ENCODE assay signal across 14 mouse cellular contexts in genomic region chr8:77725406-77725805, GRCm38 (mm10). TPM values are rescaled to one million over a fixed set of nuclear protein-coding genes. Genes with fewer than 3 reads are reported as not detected.
A peak's percentile ranks its signal among the peaks of the same experiment; 100 is the strongest.
DNase-seq lines count a peak whose midpoint lies in the region; ATAC-seq and TF ChIP-seq lines count a peak whose summit lies in the region.
"Had no signal": no experiment of that assay in that cellular context is flagged by ENCODE, and none has a peak within 500 bp of the region (broad histone marks: within the 10 kb centered on the region; RNA-seq: fewer than 3 reads in every experiment).

No protein-coding gene starts in this region.

- no peak overlapping the region for H3K4me3 ChIP-seq in heart, embryonic 12.5 days
- H3K4me3 ChIP-seq in limb, embryonic 11.5 days (ENCODE audit: low read depth, low read length): no peak overlapping the region
- H3K4me3 ChIP-seq in midbrain, postnatal 0 days (ENCODE audit: low read depth, low read length): no peak overlapping the region
- H3K4me3 ChIP-seq: forebrain, embryonic 13.5 days; liver, embryonic 13.5 days; midbrain, embryonic 15.5 days; stomach, embryonic 15.5 days had no signal

- intact Hi-C loops in heart, postnatal 10 days (cut with DNase I): loop anchor here (2.0 kb wide), 1 partner anchor 95 kb away; no protein-coding TSS in a partner anchor

- peaks cover 27% of the 10 kb centered on the region for H3K4me1 ChIP-seq in heart, embryonic 12.5 days (replicated peaks)
- peaks cover 20% of the 10 kb centered on the region for H3K4me1 ChIP-seq in limb, embryonic 11.5 days (ENCODE audit: control insufficient read depth, insufficient read depth, low read length)
- H3K4me1 ChIP-seq in midbrain, postnatal 0 days (ENCODE audit: insufficient read depth, low read length): peaks cover 6% of the 10 kb centered on the region; the same call in 1 of the 2 replicates
- H3K4me1 ChIP-seq: stomach, embryonic 15.5 days had no signal

- H3K27me3 ChIP-seq in heart, embryonic 12.5 days (replicated peaks): no peaks in the 10 kb centered on the region
- H3K27me3 ChIP-seq in limb, embryonic 11.5 days (ENCODE audit: control insufficient read depth, insufficient read depth, low read length): no peaks in the 10 kb centered on the region
- H3K27me3 ChIP-seq in midbrain, postnatal 0 days (ENCODE audit: insufficient read depth, low read length): no peaks in the 10 kb centered on the region
- H3K27me3 ChIP-seq: liver, embryonic 13.5 days; midbrain, embryonic 15.5 days; stomach, embryonic 15.5 days had no signal

- no peak overlapping the region for H3K9ac ChIP-seq in heart, embryonic 12.5 days
- H3K9ac ChIP-seq in limb, embryonic 11.5 days (ENCODE audit: low read length): no peak overlapping the region
- H3K9ac ChIP-seq in midbrain, postnatal 0 days (replicated peaks; ENCODE audit: low read length, poor library complexity, severe bottlenecking): no peak overlapping the region
- H3K9ac ChIP-seq: forebrain, embryonic 13.5 days; liver, embryonic 13.5 days; midbrain, embryonic 15.5 days; stomach, embryonic 15.5 days had no signal

- no peaks in the 10 kb centered on the region for H3K36me3 ChIP-seq in heart, embryonic 12.5 days
- H3K36me3 ChIP-seq in limb, embryonic 11.5 days (ENCODE audit: control insufficient read depth, insufficient read depth, low read length): no peaks in the 10 kb centered on the region
- no peaks in the 10 kb centered on the region for H3K36me3 ChIP-seq in midbrain, postnatal 0 days (ENCODE audit: insufficient read depth, low read length)
- H3K36me3 ChIP-seq: liver, embryonic 13.5 days; midbrain, embryonic 15.5 days; stomach, embryonic 15.5 days had no signal

- 55% methylated on average over 5 of the region's 5 CpGs for WGBS in heart, embryonic 12.5 days
- WGBS in limb, embryonic 11.5 days: 57% methylated on average over 5 of the region's 5 CpGs
- WGBS in midbrain, postnatal 0 days: 77% methylated on average over 5 of the region's 5 CpGs

- no peak for ATAC-seq in heart, embryonic 12.5 days (ENCODE audit: insufficient number of reproducible peaks, low FRiP score)
- ATAC-seq in limb, embryonic 11.5 days (ENCODE audit: insufficient number of reproducible peaks, low FRiP score, low TSS enrichment, low read depth): no peak
- no peak for ATAC-seq in midbrain, postnatal 0 days (ENCODE audit: low FRiP score)
- ATAC-seq: forebrain, embryonic 13.5 days; midbrain, embryonic 15.5 days had no signal

- TF ChIP-seq CTCF in midbrain, postnatal 0 days (IDR thresholded peaks at IDR 0.05): no peak

- H3K27ac ChIP-seq in heart, embryonic 12.5 days (ENCODE audit: poor library complexity, severe bottlenecking): peak overlapping the region; percentile 98
- 0 out of 2 replicates have a peak overlapping the region, but pooled peaks have one; percentile 21 for H3K27ac ChIP-seq in limb, embryonic 11.5 days (replicated peaks; ENCODE audit: low read depth, low read length)
- no peak overlapping the region for H3K27ac ChIP-seq in midbrain, postnatal 0 days (ENCODE audit: low read depth, low read length)
- H3K27ac ChIP-seq: forebrain, embryonic 13.5 days; liver, embryonic 13.5 days; midbrain, embryonic 15.5 days had no signal

- no peaks in the 10 kb centered on the region for H3K9me3 ChIP-seq in heart, embryonic 12.5 days (replicated peaks)
- H3K9me3 ChIP-seq in limb, embryonic 11.5 days (ENCODE audit: control insufficient read depth, low read length): no peaks in the 10 kb centered on the region
- H3K9me3 ChIP-seq in midbrain, postnatal 0 days (ENCODE audit: low read length): no peaks in the 10 kb centered on the region
- H3K9me3 ChIP-seq: forebrain, embryonic 13.5 days; liver, embryonic 13.5 days; midbrain, embryonic 15.5 days; stomach, embryonic 15.5 days had no signal

- H3K4me2 ChIP-seq in heart, embryonic 12.5 days: peak overlapping the region; percentile 74
- H3K4me2 ChIP-seq in limb, embryonic 11.5 days (ENCODE audit: low read depth, severe bottlenecking): no peak overlapping the region
- H3K4me2 ChIP-seq in midbrain, postnatal 0 days (ENCODE audit: low read depth, low read length, poor library complexity, severe bottlenecking): no peak overlapping the region
- H3K4me2 ChIP-seq: forebrain, embryonic 13.5 days; midbrain, embryonic 15.5 days had no signal

- DNase-seq in heart, postnatal 10 days: no peak
- peak; percentile 14 to 40 for DNase-seq in lung, adult 18-20 months
- no peak for DNase-seq in lung, postnatal 25 days (ENCODE audit: low spot score)
- no peak for DNase-seq in limb, embryonic 11.5 days (ENCODE audit: low spot score)
- no peak for DNase-seq in cerebellum, adult 9-10 months
- no peak for DNase-seq in midbrain, postnatal 0 days (ENCODE audit: low spot score)
- DNase-seq: kidney, postnatal 4 days; liver, embryonic 13.5 days; spleen, adult 18-20 months; thymus, postnatal 36 days had no signal

RNA-seq across cellular contexts. Expression of gene Ednra, which starts 1.1 kb away (rescaled TPM):
- polyA plus RNA-seq in heart, embryonic 12.5 days (2016; fragmentation: Nextera tagmentation; extraction: Ambion mirVana): 42.0 and 45.6 TPM in 2 replicates
- 10 to 100 TPM; 57.7 to 70.6 TPM for total RNA-seq in heart, postnatal 10 days (2021)
- polyA plus RNA-seq in limb, embryonic 11.5 days (2014; fragmentation: Nextera tagmentation; extraction: Ambion mirVana): 62.3 and 74.3 TPM in 2 replicates
- total RNA-seq in midbrain, postnatal 0 days (2014; rRNA removed): 5.0 and 6.8 TPM in 2 replicates
- polyA plus RNA-seq in midbrain, postnatal 0 days (2015; fragmentation: Nextera tagmentation; extraction: Ambion mirVana): 4.9 and 5.1 TPM in 2 replicates

Comparison
In these comparisons a context has a peak if more than half of its experiments do, and no peak if none do; other contexts are left out.
1. DNase-seq: peak in lung, adult 18-20 months (2 of 2); none in heart, postnatal 10 days (0 of 2), lung, postnatal 25 days (single experiment), limb, embryonic 11.5 days (single experiment), cerebellum, adult 9-10 months (single experiment) and midbrain, postnatal 0 days (single experiment).